Mouse (Mus musculus) kidney, postnatal 36 days (tissue): ENCODE data around the gene Zfp799.
"Not testable (repeated sequence)": the region's sequence is repeated elsewhere in the genome, so short reads cannot be mapped to it uniquely, and the experiment has no call there.

Experiments
- DNase-seq, 2 experiments: peaks; one replicate each; pipeline ENCODE4 v3.0.0; 2021 to 2022; ENCODE audit warnings: mixed read lengths in 2 of 2

Zfp799 gene

GRCm38 (mm10) chr17:32829540-32830417 is at the start of gene Zfp799:
Gene Zfp799 (minus strand): TSS chr17:32830261.
- DNase-seq = peak; percentile 80 to 87

GRCm38 (mm10) chr17:32878773-32879172 is 48.7 kb upstream of the Zfp799 start:
- no peak for DNase-seq

- no peak for DNase-seq
Measured at GRCm38 (mm10) chr17:32877471-32878171, 47.6 kb upstream of the Zfp799 start.

- DNase-seq = no peak
Measured at GRCm38 (mm10) chr17:32872696-32873095, 42.6 kb upstream of the Zfp799 start.

GRCm38 (mm10) chr17:32872091-32872490 is 42.0 kb upstream of the Zfp799 start:
- no peak for DNase-seq

GRCm38 (mm10) chr17:32871483-32871882 is 41.4 kb upstream of the Zfp799 start:
- DNase-seq = no peak

- not testable (repeated sequence) for DNase-seq
Measured at GRCm38 (mm10) chr17:32867266-32867665, 37.2 kb upstream of the Zfp799 start.

- not testable (repeated sequence) for DNase-seq
Measured at GRCm38 (mm10) chr17:32856713-32857112, 26.7 kb upstream of the Zfp799 start.

- DNase-seq = no peak
Measured at GRCm38 (mm10) chr17:32851581-32851980, 21.5 kb upstream of the Zfp799 start.

- no peak for DNase-seq
Measured at GRCm38 (mm10) chr17:32841388-32841787, 11.3 kb upstream of the Zfp799 start.

GRCm38 (mm10) chr17:32839083-32839802 is 9.2 kb upstream of the Zfp799 start:
- DNase-seq = peak; percentile 4 to 13

- no peak for DNase-seq
Measured at GRCm38 (mm10) chr17:32830418-32830782, 339 bp upstream of the Zfp799 start.

GRCm38 (mm10) chr17:32816074-32816784 is 13.8 kb downstream of the Zfp799 start:
- DNase-seq = no peak

GRCm38 (mm10) chr17:32814136-32814535 is 15.9 kb downstream of the Zfp799 start:
- DNase-seq = peak; percentile 62 to 67

GRCm38 (mm10) chr17:32810648-32811047 is 19.4 kb downstream of the Zfp799 start:
- no peak for DNase-seq

GRCm38 (mm10) chr17:32809544-32810374 is 20.3 kb downstream of the Zfp799 start, which contains the start of gene Zfp811:
Gene Zfp811 (minus strand): TSS chr17:32809931.
- peak; percentile 5 to 15 for DNase-seq

- no peak for DNase-seq
Measured at GRCm38 (mm10) chr17:32808921-32809320, 21.1 kb downstream of the Zfp799 start.

- DNase-seq = no peak
Measured at GRCm38 (mm10) chr17:32789244-32789643, 40.8 kb downstream of the Zfp799 start.

- no peak for DNase-seq
Measured at GRCm38 (mm10) chr17:32788576-32788975, 41.5 kb downstream of the Zfp799 start.

- DNase-seq = peak; percentile 91 to 95
Measured at GRCm38 (mm10) chr17:32788094-32788559, 41.9 kb downstream of the Zfp799 start, which contains the start of gene Zfp871. Gene Zfp871 (minus strand): TSS chr17:32788287.

- DNase-seq = peak; percentile 66 to 69
Measured at GRCm38 (mm10) chr17:32787436-32788093, 42.5 kb downstream of the Zfp799 start.
